Mouse (Mus musculus) CD4-positive, CD25-positive, alpha-beta regulatory T cell, adult 9 weeks (primary cell): ENCODE results near the gene Psmc4. TPM values are rescaled to one million over a fixed set of nuclear protein-coding genes. Genes with fewer than 3 reads are reported as not detected.

Experiments
- polyA plus RNA-seq: library from polyadenylated mRNA; unstranded; fragments of 100-300 nt; shearing (Covaris generic); gene quantifications from one replicate; pipeline ENCODE4 v1.2.1, GENCODE M21; 2017

The Psmc4 gene
- 231 TPM for polyA plus RNA-seq

DNA sequence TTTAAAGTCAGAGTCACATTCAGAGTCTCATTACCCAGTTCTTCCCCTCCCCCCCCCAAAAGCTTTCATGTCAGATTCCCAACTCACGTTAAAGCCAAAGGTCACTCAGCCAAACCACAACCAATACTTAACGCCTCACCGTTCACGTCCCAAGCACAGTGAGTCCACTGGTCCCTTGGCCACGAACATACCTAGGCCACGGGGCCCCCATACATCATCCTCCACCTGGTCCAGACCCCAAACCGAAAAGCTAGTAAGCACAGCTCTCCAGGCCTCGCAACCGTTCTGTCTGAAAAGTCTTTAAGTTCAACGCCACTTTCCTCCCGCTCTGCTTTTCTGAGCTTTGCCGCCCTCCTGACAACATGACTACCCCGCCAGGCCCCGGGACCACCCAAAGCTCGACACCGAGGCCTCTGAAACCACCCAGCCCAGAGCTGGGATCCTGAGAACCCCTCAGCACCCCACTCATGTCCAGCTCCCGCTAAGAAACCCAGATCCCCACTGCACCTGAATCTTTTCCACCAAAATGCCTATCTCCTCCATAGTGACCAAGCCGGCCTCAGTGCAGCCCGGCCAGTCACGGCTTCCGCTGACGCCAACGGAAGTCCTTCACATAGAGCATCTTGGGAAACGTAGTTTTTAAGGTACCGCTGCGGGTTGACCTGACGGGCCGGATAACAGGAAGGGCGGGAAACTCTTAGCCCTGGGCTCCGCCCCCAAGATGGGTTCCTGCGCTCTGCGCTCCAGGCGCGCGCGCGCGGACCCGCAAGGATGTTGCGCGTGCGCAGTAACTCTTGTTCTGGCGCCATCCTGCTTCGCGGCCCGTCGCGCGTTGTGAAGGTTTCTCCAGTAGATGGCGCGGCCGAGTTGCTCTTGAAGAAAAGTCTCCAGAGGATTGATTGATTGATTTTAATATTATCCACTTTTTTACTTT is at the start of gene Psmc4:
Psmc4 (minus strand) TSS at position 626 of the 934 bp plus-strand sequence.

DNA sequence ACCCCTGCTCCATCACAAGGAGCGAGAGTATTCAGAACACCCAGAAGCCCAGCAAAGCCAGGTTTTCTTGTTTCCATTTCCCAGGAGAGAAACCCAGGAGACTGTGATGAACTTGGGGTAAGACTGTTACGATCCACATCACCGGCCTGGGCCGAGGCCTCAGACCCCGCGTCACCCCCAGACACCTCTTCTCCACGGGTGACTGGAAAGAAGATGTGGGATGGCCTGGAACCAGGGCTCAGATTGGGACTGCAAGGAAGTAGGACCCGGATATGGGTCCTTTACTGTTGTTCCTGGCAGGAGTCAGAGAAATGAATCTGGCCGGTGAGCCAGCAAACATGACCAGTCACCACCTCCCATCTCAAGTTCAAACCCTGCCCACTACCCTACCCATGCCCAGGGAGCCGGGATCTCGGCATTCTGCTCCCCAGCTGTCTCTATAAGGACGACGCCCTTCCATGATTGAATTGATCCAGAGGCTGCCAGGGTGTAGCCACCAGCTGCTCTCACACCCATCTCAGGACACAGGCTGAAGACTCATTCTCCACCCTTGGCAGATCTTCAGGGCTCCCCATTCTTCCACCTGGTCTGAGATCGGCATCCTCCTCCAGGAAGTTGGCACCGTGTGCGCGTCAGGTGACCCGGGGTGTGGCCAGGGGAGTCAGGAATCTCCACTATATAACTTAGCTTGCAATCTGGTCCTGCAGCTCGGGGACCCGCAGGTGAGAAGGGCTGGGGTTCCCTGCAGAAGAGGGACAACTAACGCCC is 20.8 kb upstream of the Psmc4 start, which contains the start of gene Fcgbp:
Fcgbp (plus strand) TSS at position 706 of the 768 bp plus-strand sequence.

DNA sequence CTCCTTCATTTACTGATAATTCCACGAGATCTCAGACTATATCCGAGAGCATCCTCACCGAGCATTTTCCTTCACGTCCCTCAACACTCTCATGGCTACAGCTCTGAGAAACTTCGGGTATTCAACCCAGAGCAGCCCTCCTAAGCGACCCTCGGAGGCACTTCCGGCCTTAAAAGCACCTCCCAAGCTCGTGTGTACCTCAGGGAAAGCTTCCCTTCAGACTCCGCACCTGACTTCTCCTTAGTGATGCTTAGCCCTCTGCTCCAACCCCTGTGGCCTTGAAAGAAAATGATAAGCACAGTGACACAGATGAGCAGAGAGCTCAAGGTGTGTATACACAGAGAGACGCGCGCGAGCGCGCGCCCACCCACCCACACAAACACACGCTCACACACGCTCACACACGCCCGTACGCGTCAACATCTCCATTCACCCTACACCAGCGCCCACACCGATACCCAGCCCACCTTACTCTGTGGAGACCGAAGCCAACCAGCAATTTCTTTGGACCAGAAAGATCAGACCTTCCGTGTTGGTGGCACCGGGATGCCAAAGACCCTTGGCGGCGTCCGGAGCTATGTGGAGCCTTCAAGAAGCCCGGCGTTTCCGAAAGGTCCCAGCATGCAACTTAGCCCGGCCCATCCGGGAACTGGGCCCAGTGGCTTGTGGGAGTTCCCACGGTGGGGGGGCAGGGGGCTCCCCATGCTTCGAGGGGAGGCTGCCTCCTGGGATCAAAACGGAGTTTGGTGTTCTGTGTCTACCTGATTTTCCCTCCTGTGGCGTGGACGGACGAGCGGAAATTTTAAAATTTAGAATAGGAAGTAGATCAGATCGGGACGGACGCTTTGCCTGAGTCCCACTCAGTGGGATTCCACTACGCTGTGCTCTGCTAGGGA is 36.1 kb downstream of the Psmc4 start, which contains the start of gene Zfp850:
Zfp850 (minus strand) TSS at position 567 of the 896 bp plus-strand sequence.

Other genes with a start within 250 kb of the Psmc4 start
- gene Zfp626, start 242.9 kb downstream of the Psmc4 start, polyA plus RNA-seq: 4.7 TPM
- gene Zfp59, start 211.5 kb downstream of the Psmc4 start, polyA plus RNA-seq: 12.8 TPM
- 13.0 TPM for gene Zfp607a, start 192.6 kb downstream of the Psmc4 start, polyA plus RNA-seq
- gene Zfp974, start 120.6 kb downstream of the Psmc4 start, polyA plus RNA-seq: 10.8 TPM
- 16.2 TPM for gene Zfp780b, start 70.9 kb downstream of the Psmc4 start, polyA plus RNA-seq
- gene Zfp850, start 36.0 kb downstream of the Psmc4 start, polyA plus RNA-seq: 8.2 TPM
- gene Fcgbp, start 21.1 kb upstream of the Psmc4 start, polyA plus RNA-seq: not detected
- not detected for gene 9530053A07Rik, start 79.4 kb upstream of the Psmc4 start, polyA plus RNA-seq
- gene Fbl, start 119.6 kb upstream of the Psmc4 start, polyA plus RNA-seq: 229 TPM
- gene Dyrk1b, start 129.4 kb upstream of the Psmc4 start, polyA plus RNA-seq: 4.7 TPM
- gene Eid2, start 217.8 kb upstream of the Psmc4 start, polyA plus RNA-seq: 0.46 TPM
- gene Eid2b, start 227.6 kb upstream of the Psmc4 start, polyA plus RNA-seq: 1.2 TPM
- not detected for gene Selenov, start 241.1 kb upstream of the Psmc4 start, polyA plus RNA-seq